Mouse (Mus musculus): Measurements from ENCODE around the gene Dcst2. TPM values are rescaled to one million over a fixed set of nuclear protein-coding genes. Genes with fewer than 3 reads are reported as not detected.
A peak's percentile ranks its signal among the peaks of the same experiment; 100 is the strongest.

Dcst2 gene
- total RNA-seq, 2 experiments from 2014 or later: 0.29 to 0.77 TPM

DNA sequence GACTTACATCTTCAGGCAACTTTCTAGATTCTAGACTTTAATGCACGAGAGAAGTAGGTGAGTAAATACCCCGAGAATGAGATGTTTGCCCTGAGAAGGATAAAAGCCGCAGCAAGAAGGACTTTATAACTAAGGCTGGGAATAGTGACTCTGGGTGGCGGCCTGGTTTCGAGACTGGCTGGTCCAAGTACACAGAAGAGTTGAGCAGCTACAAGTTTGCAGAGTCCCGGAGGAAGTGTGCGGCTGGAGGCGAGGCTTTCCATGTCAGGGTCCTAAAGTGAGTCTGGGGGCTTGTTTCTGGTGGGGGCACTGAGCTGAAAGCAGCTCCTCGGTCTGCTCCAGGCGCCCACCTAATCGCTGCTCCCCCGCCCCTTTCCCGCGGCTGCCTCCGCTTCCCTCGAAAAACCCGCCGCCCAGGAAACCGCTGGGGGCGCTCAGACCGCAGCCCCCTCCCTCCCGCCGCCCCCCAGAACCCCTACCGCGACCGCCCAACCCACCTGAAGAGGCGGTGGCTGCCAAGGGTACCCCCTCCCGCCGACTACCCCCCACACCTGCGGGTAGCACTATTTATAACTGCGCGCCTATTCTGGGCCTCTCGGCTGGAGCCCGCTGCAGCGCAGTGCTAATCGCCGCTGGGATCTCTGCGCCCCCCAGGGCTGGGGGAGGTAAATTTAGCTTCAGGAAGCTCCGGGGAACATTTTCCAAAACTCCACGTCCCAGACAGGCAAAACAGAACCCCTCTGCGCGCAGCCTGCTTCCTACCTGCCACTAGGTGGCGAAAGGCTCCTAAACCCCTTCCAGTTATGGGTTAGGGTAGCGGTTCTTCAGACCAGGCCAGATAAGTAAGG is 34.3 kb downstream of the Dcst2 start:
- DNase-seq (ENCODE audit: low spot score in 2 of 2): peak in 1 of 2 experiments; percentile 44
- peak; percentile 88 for TF ChIP-seq CTCF (conservative IDR thresholded peaks at IDR 0.05)
- peak overlapping the region; percentile 19; the same call in 1 of the 2 replicates for H3K27ac ChIP-seq
- H3K4me3 ChIP-seq: peak overlapping the region; percentile 70

DNA sequence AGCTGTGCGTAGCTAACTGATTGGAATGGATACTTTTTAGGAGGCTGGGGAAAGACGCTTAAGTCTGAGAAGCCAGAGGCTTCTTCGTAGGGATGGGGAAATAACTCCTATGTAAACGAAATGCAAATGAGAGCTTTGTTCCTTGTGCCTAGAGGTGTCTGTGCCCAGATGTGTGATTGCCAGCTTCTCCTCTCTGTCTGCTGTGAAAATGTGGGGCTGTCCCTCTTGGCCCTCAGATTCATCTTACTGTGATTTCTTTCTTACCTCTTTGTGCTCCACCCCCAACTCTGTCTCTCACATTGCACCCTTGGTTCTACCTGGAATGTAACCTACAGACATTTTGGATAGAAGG is 34.9 kb downstream of the Dcst2 start:
- no peak for DNase-seq (ENCODE audit: low spot score in 2 of 2)
- peak overlapping the region; percentile 70 for H3K4me3 ChIP-seq
- H3K27ac ChIP-seq: 0 out of 2 replicates have a peak overlapping the region, but pooled peaks have one; percentile 19
- TF ChIP-seq CTCF (conservative IDR thresholded peaks at IDR 0.05): no peak

DNA sequence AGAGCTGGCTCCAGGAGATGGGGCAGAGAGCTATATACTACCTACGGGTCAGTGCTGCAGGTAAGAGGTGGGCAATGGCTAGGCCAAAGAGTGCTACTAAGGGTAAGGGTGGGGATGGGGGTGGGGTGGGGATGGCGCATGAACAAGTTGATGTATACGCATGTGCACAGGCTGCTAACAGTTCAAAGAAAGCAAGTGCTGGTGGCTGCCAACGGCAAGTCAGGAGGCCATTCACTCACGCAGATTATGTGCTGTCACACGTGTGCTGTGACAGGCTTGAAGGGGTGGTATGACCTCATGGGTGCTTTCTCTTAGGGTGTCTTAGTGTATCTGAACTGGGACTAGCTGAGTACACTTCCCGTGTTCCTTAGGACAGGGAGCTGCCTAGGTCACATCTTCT is 39.6 kb downstream of the Dcst2 start:
- no peak for DNase-seq (ENCODE audit: low spot score in 2 of 2)
- Histone ChIP-seq H3K4me3 (no peak overlapping the region), H3K27ac (no peak overlapping the region)
- TF ChIP-seq CTCF (conservative IDR thresholded peaks at IDR 0.05): no peak

DNA sequence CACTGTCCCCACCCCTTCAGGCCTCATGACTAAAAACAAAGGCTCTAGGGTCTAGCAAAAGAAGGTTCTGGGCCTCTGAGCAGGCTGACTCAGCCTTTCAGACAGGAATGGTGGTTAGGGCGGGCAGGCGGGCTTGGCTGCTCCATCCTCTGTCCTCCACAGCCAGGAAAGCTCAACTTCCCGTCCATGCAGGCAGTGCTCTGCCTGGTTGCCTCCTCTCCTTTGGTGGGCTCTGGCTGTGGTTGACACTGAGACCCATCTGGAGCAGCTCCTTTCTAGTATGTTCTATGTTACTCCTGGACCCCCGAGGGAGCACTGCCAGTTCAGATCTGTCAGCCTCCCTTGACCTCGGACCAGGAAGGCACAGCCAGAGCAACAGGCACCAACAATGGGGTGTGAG is 40.9 kb downstream of the Dcst2 start, which contains the start of gene Lenep:
Lenep (minus strand) TSS at position 101 of the 400 bp plus-strand sequence.
- no peak for TF ChIP-seq CTCF (conservative IDR thresholded peaks at IDR 0.05)
- no peak for DNase-seq (ENCODE audit: low spot score in 2 of 2)
- no peak within 1 kb of the TSS for H3K27ac ChIP-seq

DNA sequence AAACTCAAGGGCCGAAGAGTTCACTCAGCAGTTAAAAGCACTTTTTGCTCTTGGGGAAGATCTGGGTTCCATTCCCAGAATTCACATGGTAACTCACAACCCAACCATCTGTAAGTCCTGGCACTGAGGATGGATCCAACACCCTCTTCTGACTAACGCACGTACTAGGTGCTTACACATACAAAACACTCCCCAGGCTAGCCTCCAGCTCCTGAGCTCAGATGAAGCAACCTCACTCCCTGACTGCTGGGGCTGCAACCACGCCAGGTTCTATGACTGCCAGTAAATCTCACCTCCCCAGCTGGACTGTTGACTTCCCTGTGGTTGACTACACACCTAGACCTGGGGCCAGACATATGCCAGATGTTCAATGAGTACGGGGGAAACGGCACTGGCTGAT is 45.1 kb downstream of the Dcst2 start:
- H3K27ac ChIP-seq: peak overlapping the region; percentile 14; the same call in 1 of the 2 replicates
- H3K4me3 ChIP-seq: no peak overlapping the region
- no peak for DNase-seq (ENCODE audit: low spot score in 2 of 2)
- no peak for TF ChIP-seq CTCF (conservative IDR thresholded peaks at IDR 0.05)

More for the DNA sequence above, 40.9 kb downstream of the Dcst2 start, which contains the start of gene Lenep:
- H3K4me3 ChIP-seq: no peak within 1 kb of the TSS

DNA sequence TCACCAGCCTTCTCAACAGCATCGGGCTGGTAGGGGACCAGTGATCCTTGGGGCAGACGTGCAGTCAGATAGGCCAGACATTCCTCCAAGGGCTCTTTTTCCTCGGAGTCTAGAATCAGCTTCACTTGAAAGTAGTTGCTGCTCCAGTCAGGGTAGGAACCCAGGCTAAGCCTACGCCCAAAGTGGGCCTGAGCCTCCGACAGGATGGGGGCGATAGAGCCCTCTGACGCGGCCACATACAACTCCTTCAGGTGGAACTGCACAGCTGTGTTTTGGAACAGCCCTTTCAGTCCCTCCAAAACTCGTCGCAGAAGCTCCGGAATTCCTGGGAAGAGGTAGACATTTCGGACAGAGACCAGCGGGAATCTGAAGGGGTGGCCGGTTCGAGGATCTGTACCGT is 46.7 kb downstream of the Dcst2 start:
- H3K27ac ChIP-seq: no peak overlapping the region
- no peak for DNase-seq (ENCODE audit: low spot score in 2 of 2)
- TF ChIP-seq CTCF (conservative IDR thresholded peaks at IDR 0.05): no peak
- H3K4me3 ChIP-seq: no peak overlapping the region

DNA sequence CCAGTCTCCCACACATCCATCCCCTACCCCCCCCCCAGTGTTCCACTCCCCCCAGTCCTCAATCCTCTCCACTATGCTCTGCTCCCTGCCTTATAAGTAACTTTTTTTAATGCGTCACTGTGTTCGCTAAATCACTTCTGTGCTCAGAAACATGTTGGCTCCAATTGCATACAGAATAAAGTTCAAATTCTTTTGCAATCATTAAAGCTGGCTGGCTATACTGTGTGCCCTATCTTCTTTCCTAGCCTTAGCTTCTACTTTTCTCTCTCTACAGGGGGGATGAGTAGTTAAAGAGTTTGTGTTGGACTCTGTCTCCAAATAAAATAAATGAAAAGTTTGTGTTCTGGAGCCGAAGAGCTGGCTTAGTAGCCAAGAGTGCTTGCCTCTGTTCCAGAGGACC is 47.9 kb downstream of the Dcst2 start:
- DNase-seq (ENCODE audit: low spot score in 2 of 2): no peak
- TF ChIP-seq CTCF (conservative IDR thresholded peaks at IDR 0.05): no peak
- no peak overlapping the region for H3K4me3 ChIP-seq
- no peak overlapping the region for H3K27ac ChIP-seq

DNA sequence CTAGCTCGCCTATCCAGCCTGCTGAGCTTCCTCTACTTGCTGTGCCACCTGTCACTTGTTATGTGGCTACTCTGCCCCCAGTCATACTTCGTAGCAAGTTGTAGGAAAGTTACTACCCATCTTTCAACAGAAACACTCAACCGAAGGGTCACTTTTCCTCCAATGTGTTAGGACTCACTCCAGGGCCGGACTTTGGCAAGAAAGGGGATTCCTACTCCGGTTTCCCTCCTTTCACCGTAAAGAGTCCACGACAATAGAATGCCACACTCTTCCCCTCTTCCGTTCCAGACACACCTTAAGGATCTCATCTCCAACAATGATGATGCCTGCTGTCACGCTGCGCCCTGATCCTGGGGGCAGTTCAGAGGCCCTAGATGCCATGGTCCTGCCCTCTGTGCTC is 49.1 kb downstream of the Dcst2 start:
- no peak for TF ChIP-seq CTCF (conservative IDR thresholded peaks at IDR 0.05)
- H3K4me3 ChIP-seq: peak overlapping the region; percentile 56
- no peak for DNase-seq (ENCODE audit: low spot score in 2 of 2)
- H3K27ac ChIP-seq: no peak overlapping the region

DNA sequence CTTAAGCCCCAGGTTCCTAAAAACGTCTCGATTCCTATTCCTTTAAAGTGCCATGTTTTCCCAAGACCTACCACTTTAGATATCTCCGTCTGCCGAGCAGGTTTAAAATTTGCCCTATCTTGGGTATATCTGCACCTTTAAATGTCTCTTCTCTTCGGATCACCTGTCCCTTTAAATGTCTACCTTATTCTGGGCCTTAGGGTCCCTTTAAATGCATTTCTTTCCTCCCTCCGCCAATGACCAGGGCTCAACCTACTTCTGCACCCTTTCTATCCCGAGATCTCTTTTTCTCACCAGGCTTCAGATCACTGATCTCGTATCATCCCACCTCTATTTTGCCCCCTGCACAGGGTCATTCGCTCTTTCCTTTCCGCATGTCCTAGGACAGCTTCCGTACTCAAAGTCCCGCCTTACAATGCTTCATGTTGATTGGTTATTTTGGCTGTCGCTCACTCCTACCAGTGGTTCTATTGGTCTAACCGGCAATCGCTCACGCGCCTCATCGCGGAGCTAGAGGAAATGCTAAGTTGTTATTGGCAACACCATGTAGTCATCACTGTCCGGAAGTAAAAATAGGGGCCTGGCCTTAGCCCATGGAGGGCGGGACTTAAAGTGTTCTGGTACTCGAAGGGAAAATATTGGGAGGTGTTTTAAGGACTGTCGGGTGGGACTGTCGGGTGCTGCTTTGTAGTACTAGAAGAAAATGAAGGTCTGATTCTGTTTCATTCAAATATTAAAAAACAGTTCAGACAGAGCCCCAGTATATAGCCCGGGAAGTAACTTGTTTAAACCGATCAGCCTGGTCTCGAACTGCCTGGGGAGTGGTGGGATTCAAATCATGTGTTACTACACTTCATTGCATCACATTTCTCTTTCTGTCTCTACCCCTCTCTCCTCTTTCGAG is 50.0 kb downstream of the Dcst2 start, which contains the start of gene Flad1:
Flad1 (minus strand) TSS at position 381 of the 904 bp plus-strand sequence.
- Histone ChIP-seq H3K4me3 (peak within 1 kb of the TSS; percentile 56), H3K27ac (peak within 1 kb of the TSS; percentile 89)
- peak; percentile 99 for DNase-seq (ENCODE audit: low spot score in 2 of 2)
- no peak for TF ChIP-seq CTCF (conservative IDR thresholded peaks at IDR 0.05)

DNA sequence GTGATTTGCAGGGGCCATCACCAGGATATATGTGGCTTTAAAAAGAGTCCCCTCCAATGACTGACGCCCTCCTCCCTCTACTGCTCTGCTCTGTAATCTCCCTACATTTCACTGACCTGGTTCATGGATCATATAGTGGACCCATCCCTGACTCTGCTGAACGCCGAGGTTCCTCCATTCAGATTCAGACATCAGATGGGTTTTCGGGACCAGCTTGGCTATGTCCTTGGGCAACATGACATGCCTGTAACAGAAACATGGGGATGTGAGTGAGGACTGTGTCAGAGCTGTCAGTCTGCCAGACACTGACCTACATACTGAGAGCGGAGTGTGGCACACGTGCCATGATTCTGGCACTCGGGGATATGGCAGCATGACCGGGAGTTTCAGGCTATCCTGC is 54.4 kb downstream of the Dcst2 start:
- H3K27ac ChIP-seq: no peak overlapping the region
- DNase-seq (ENCODE audit: low spot score in 2 of 2): no peak
- no peak overlapping the region for H3K4me3 ChIP-seq
- no peak for TF ChIP-seq CTCF (conservative IDR thresholded peaks at IDR 0.05)

DNA sequence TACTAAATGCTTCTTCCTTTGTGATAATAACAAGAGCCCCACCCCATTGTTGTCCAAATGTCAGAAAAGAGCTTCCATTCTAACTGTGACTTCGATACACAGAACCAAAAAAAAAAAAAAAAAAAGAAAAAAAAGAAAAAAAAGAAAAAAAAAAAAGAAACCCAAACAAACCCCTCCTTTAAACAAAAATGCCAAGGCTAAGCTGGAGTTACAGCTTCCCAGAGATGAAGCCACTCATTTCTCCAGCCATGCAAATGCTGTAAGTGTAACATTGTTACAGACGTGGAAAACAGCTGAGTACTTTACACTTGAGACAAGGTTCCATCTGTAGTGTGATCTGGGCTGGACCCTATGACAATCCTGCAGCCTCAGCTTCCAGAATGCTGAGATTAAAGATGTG is 55.4 kb downstream of the Dcst2 start:
- H3K4me3 ChIP-seq: no peak overlapping the region
- TF ChIP-seq CTCF (conservative IDR thresholded peaks at IDR 0.05): no peak
- no peak overlapping the region for H3K27ac ChIP-seq

DNA sequence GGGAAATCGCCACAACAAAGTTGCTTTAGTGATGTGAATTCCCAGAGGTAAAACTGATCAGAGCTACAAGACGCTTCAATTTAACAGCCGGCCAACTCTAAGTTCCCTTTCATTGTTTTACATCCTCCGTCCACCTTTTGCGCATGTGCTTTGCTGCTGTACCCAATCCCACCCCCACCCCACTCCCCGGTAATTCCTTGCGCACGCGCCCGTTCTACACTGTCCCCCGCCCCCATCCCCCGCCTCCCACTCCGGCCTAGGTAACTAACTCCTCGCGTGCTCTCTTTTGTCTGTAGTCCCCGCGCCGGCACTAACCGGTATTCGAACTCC is 56.0 kb downstream of the Dcst2 start:
- no peak for DNase-seq (ENCODE audit: low spot score in 2 of 2)
- H3K4me3 ChIP-seq: peak overlapping the region; percentile 82
- H3K27ac ChIP-seq: no peak overlapping the region
- no peak for TF ChIP-seq CTCF (conservative IDR thresholded peaks at IDR 0.05)

More for the DNA sequence above, 55.4 kb downstream of the Dcst2 start:
- DNase-seq (ENCODE audit: low spot score in 2 of 2): no peak

All from layer of hippocampus, adult 2 months (tissue).